Mouse (Mus musculus): Measurements from ENCODE around the gene Kif7. TPM values are rescaled to one million over a fixed set of nuclear protein-coding genes. Genes with fewer than 3 reads are reported as not detected.

The Kif7 gene
- total and polyA plus RNA-seq, 3 experiments, result 4.7 to 7.4 (median 7.1) TPM

DNA sequence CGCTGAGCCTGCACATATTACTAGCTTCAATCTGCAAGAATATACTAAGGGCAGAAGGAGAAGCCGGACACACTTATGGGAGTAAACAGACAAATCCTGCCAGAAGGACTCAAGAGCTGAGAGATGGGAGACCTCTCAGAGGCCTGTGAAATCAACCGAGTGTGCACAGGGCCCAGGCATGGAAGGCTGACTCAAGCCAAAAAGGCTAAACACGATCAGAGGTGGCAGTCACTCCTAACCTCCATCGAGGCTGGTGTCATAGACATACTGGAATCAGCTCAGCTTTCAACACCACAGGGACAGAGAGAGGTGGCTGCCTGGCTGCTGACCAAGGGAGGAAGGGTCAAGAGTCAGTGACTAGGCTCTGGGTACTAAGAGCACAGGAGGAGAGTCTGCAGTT is 10.3 kb downstream of the Kif7 start:
- H3K36me3 ChIP-seq (replicated peaks in 1 of 2; ENCODE audit: control insufficient read depth in 1 of 2, insufficient read depth in 1 of 2, low read length in 1 of 2), result peaks cover 36 to 96% of the 10 kb centered on the region in 2 experiments
- H3K4me3 ChIP-seq (replicated peaks in 1 of 3; ENCODE audit: low read depth in 2 of 3, low read length in 2 of 3, poor library complexity in 1 of 3), result no peak overlapping the region

DNA sequence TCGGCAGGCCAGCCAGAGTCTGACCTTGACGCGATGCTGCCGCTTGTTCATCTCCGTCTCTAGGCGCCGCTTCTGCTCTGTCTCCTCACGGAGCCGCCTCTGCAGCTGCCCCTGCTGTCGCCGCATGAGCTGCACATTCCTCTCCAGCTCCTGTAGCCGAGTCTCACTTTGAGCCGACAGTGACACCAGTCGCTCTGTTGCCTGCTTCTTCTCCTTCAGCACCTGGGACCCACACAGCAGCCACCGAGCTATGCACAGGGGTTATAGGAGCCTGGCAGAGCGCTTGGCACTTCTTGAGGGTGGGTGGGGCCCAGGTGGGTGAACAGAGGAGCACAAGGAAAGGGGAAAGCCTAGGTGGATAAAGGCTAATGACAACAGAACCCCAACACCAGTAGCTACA is 12.8 kb downstream of the Kif7 start:
- H3K27me3 ChIP-seq (replicated peaks), result no peaks in the 10 kb centered on the region
- in situ Hi-C loops (cut with MboI; ENCODE audit: low pct_ligation_motif_present, low pct_unique_long_range_greater_than_20kb, low sequenced_read_pairs), result no loop called here
- no peak overlapping the region for H3K9ac ChIP-seq (ENCODE audit: insufficient read depth, low read depth)
- H3K79me2 ChIP-seq (replicated peaks; ENCODE audit: control insufficient read depth, extremely low read depth, insufficient read depth, poor library complexity, severe bottlenecking), result no peaks in the 10 kb centered on the region
- H3K9me3 ChIP-seq (replicated peaks; ENCODE audit: low read length), result no peaks in the 10 kb centered on the region
- H3K27ac ChIP-seq (ENCODE audit: insufficient read depth, low read depth), result no peak overlapping the region
- dilution Hi-C loops (cut with MboI; ENCODE audit: extremely low pct_ligation_motif_present, extremely low pct_unique_long_range_greater_than_20kb, low sequenced_read_pairs), result no loop called here
- TF ChIP-seq JUN (IDR thresholded peaks at IDR 0.05; ENCODE audit: insufficient read depth, low read depth, low read length), result no peak
- peaks cover 44 to 97% of the 10 kb centered on the region in 2 experiments for H3K36me3 ChIP-seq (replicated peaks in 1 of 2; ENCODE audit: control insufficient read depth in 1 of 2, insufficient read depth in 1 of 2, low read length in 1 of 2)
- no peak overlapping the region for H3K4me3 ChIP-seq (replicated peaks in 1 of 3; ENCODE audit: low read depth in 2 of 3, low read length in 2 of 3, poor library complexity in 1 of 3)
- no peak for DNase-seq (ENCODE audit: extremely low read depth)
- H3K4me1 ChIP-seq (ENCODE audit: control insufficient read depth in 1 of 2, insufficient read depth in 2 of 2), result no peaks in the 10 kb centered on the region
- H3K4me2 ChIP-seq (ENCODE audit: insufficient read depth, low read depth, poor library complexity, severe bottlenecking), result no peak overlapping the region

More for the DNA sequence above, 10.3 kb downstream of the Kif7 start:
- Histone ChIP-seq H3K9ac (ENCODE audit: insufficient read depth, low read depth) (no peak overlapping the region), H3K79me2 (replicated peaks; ENCODE audit: control insufficient read depth, extremely low read depth, insufficient read depth, poor library complexity, severe bottlenecking) (no peaks in the 10 kb centered on the region), H3K27me3 (replicated peaks) (no peaks in the 10 kb centered on the region), H3K4me2 (ENCODE audit: insufficient read depth, low read depth, poor library complexity, severe bottlenecking) (no peak overlapping the region), H3K27ac (ENCODE audit: insufficient read depth, low read depth) (no peak overlapping the region), H3K9me3 (replicated peaks; ENCODE audit: low read length) (no peaks in the 10 kb centered on the region), H3K4me1 (ENCODE audit: control insufficient read depth in 1 of 2, insufficient read depth in 2 of 2) (no peaks in the 10 kb centered on the region)
- TF ChIP-seq MXI1 (IDR thresholded peaks at IDR 0.05; ENCODE audit: low read depth, low read length) (no peak), NELFE (IDR thresholded peaks at IDR 0.05; ENCODE audit: low read depth, low read length) (no peak), GABPA (IDR thresholded peaks at IDR 0.05; ENCODE audit: insufficient replicate concordance, low read depth, low read length) (no peak), SIN3A (IDR thresholded peaks at IDR 0.05; ENCODE audit: low read length) (no peak)
- in situ Hi-C loops (cut with MboI; ENCODE audit: low pct_ligation_motif_present, low pct_unique_long_range_greater_than_20kb, low sequenced_read_pairs) (no loop called here), dilution Hi-C loops (cut with MboI; ENCODE audit: extremely low pct_ligation_motif_present, extremely low pct_unique_long_range_greater_than_20kb, low sequenced_read_pairs) (no loop called here)
- no peak for DNase-seq (ENCODE audit: extremely low read depth)

DNA sequence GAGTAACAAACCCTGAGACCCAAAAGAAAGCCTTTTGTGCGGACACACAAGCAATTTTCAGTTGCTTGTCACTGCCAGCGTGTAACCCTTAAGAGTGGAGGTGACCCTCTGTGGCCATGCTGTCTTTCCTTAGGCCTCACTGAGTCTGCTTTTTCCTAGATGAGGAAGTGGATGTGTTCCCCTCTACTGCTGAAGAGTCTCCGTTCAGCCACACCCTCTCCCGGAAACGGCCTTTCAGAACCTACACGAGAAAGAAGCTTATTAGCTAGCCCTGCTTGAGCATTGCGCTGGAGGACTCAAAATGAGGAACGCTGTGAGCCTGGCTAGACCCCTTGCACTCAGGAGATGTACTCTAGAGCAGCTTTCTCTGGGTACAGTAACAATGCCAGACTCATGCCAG is 19.0 kb downstream of the Kif7 start:
- H3K4me1 ChIP-seq (ENCODE audit: control insufficient read depth in 1 of 2, insufficient read depth in 2 of 2), result no peaks in the 10 kb centered on the region
- no peaks in the 10 kb centered on the region for H3K27me3 ChIP-seq (replicated peaks)
- no peak overlapping the region for H3K9ac ChIP-seq (ENCODE audit: insufficient read depth, low read depth)
- in situ Hi-C loops (cut with MboI; ENCODE audit: low pct_ligation_motif_present, low pct_unique_long_range_greater_than_20kb, low sequenced_read_pairs), result no loop called here
- H3K79me2 ChIP-seq (replicated peaks; ENCODE audit: control insufficient read depth, extremely low read depth, insufficient read depth, poor library complexity, severe bottlenecking), result no peaks in the 10 kb centered on the region
- no peaks in the 10 kb centered on the region for H3K9me3 ChIP-seq (replicated peaks; ENCODE audit: low read length)
- H3K4me2 ChIP-seq (ENCODE audit: insufficient read depth, low read depth, poor library complexity, severe bottlenecking), result no peak overlapping the region
- peaks cover 83 to 98% of the 10 kb centered on the region in 2 experiments for H3K36me3 ChIP-seq (replicated peaks in 1 of 2; ENCODE audit: control insufficient read depth in 1 of 2, insufficient read depth in 1 of 2, low read length in 1 of 2)
- TF ChIP-seq POLR2AphosphoS2 (IDR thresholded peaks at IDR 0.05; ENCODE audit: low read depth, low read length) (no peak), CTCF (conservative IDR thresholded peaks at IDR 0.05 in 1 of 2, IDR thresholded peaks at IDR 0.05 in 1 of 2; ENCODE audit: low read depth in 2 of 2, low read length in 2 of 2) (no peak), ZC3H11A (IDR thresholded peaks at IDR 0.05; ENCODE audit: low read depth, low read length) (no peak), TBP (conservative IDR thresholded peaks at IDR 0.05; ENCODE audit: low read depth, low read length) (no peak), PAX5 (IDR thresholded peaks at IDR 0.05; ENCODE audit: low read length) (no peak), CHD1 (IDR thresholded peaks at IDR 0.05; ENCODE audit: low read depth, low read length) (no peak), CHD2 (IDR thresholded peaks at IDR 0.05; ENCODE audit: low read length) (no peak)
- no peak overlapping the region for H3K4me3 ChIP-seq (replicated peaks in 1 of 3; ENCODE audit: low read depth in 2 of 3, low read length in 2 of 3, poor library complexity in 1 of 3)
- dilution Hi-C loops (cut with MboI; ENCODE audit: extremely low pct_ligation_motif_present, extremely low pct_unique_long_range_greater_than_20kb, low sequenced_read_pairs), result no loop called here
- H3K27ac ChIP-seq (ENCODE audit: insufficient read depth, low read depth), result no peak overlapping the region
- no peak for DNase-seq (ENCODE audit: extremely low read depth)

Data from CH12.LX (cell line).